Mouse (Mus musculus): ENCODE measurements around the gene Klhl11.

Klhl11 gene

GRCm38 (mm10) chr11:100472197-100472934 lies at the start of gene Klhl11:
Gene Klhl11 (minus strand): TSS chr11:100472741.
- DNase-seq (ENCODE audit: low read depth, low spot score): peak; percentile 96

- no peak for DNase-seq (ENCODE audit: low read depth, low spot score)
These were observed 48.3 kb upstream of the Klhl11 start for GRCm38 (mm10) chr11:100520838-100521237.

GRCm38 (mm10) chr11:100519188-100519587 lies 46.6 kb upstream of the Klhl11 start:
- DNase-seq (ENCODE audit: low read depth, low spot score): no peak

- no peak for DNase-seq (ENCODE audit: low read depth, low spot score)
These were observed 45.6 kb upstream of the Klhl11 start for GRCm38 (mm10) chr11:100518188-100518591.

- DNase-seq (ENCODE audit: low read depth, low spot score): no peak
These were observed 43.8 kb upstream of the Klhl11 start for GRCm38 (mm10) chr11:100516291-100516690.

- no peak for DNase-seq (ENCODE audit: low read depth, low spot score)
These were observed 43.2 kb upstream of the Klhl11 start for GRCm38 (mm10) chr11:100515789-100516188.

GRCm38 (mm10) chr11:100515061-100515460 lies 42.5 kb upstream of the Klhl11 start:
- DNase-seq (ENCODE audit: low read depth, low spot score): no peak

- no peak for DNase-seq (ENCODE audit: low read depth, low spot score)
These were observed 41.2 kb upstream of the Klhl11 start for GRCm38 (mm10) chr11:100513716-100514115.

- DNase-seq (ENCODE audit: low read depth, low spot score): peak; percentile 15
These were observed 39.8 kb upstream of the Klhl11 start for GRCm38 (mm10) chr11:100512384-100512783.

GRCm38 (mm10) chr11:100510556-100510955 lies 38.0 kb upstream of the Klhl11 start:
- no peak for DNase-seq (ENCODE audit: low read depth, low spot score)

- no peak for DNase-seq (ENCODE audit: low read depth, low spot score)
These were observed 33.5 kb upstream of the Klhl11 start for GRCm38 (mm10) chr11:100505997-100506396.

GRCm38 (mm10) chr11:100504990-100505660 lies 32.6 kb upstream of the Klhl11 start:
- DNase-seq (ENCODE audit: low read depth, low spot score): no peak

GRCm38 (mm10) chr11:100501321-100501720 lies 28.8 kb upstream of the Klhl11 start:
- DNase-seq (ENCODE audit: low read depth, low spot score): no peak

GRCm38 (mm10) chr11:100500651-100501050 lies 28.1 kb upstream of the Klhl11 start:
- no peak for DNase-seq (ENCODE audit: low read depth, low spot score)

GRCm38 (mm10) chr11:100500241-100500640 lies 27.7 kb upstream of the Klhl11 start:
- DNase-seq (ENCODE audit: low read depth, low spot score): no peak

GRCm38 (mm10) chr11:100493771-100494170 lies 21.2 kb upstream of the Klhl11 start:
- DNase-seq (ENCODE audit: low read depth, low spot score): peak; percentile 21

GRCm38 (mm10) chr11:100490951-100491350 lies 18.4 kb upstream of the Klhl11 start:
- DNase-seq (ENCODE audit: low read depth, low spot score): peak; percentile 55

- DNase-seq (ENCODE audit: low read depth, low spot score): peak; percentile 78
These were observed 13.4 kb upstream of the Klhl11 start for GRCm38 (mm10) chr11:100485801-100486538.

GRCm38 (mm10) chr11:100484461-100484860 lies 11.9 kb upstream of the Klhl11 start:
- DNase-seq (ENCODE audit: low read depth, low spot score): no peak

GRCm38 (mm10) chr11:100479152-100479551 lies 6.6 kb upstream of the Klhl11 start:
- no peak for DNase-seq (ENCODE audit: low read depth, low spot score)

GRCm38 (mm10) chr11:100476281-100476680 lies 3.7 kb upstream of the Klhl11 start:
- no peak for DNase-seq (ENCODE audit: low read depth, low spot score)

- DNase-seq (ENCODE audit: low read depth, low spot score): no peak
These were observed 374 bp upstream of the Klhl11 start for GRCm38 (mm10) chr11:100472935-100473295.

Data from CD4-positive, CD25-positive, alpha-beta regulatory T cell, adult 2 months (primary cell).